Mouse (Mus musculus) kidney, adult 2 months (tissue): ENCODE measurements around the gene Nrxn3. TPM values are rescaled to one million over a fixed set of nuclear protein-coding genes. Genes with fewer than 3 reads are reported as not detected.

Source experiments
- DNase-seq: peaks from one replicate; pipeline ENCODE4 v3.0.0; 2021
- H3K27ac ChIP-seq: fragments of 200-500 bp; 2 replicates; pipeline ENCODE4 v1.5.1; 2012; ENCODE audit warnings: low read depth, low read length, control low read depth, inconsistent platforms; ENCODE audit not compliant: insufficient read depth
- H3K27me3 ChIP-seq: fragments of 200-500 bp; replicated peaks from 2 replicates; pipeline ENCODE4 v1.6.1; 2012; ENCODE audit warnings: mild to moderate bottlenecking, moderate library complexity, low read length, inconsistent platforms; ENCODE audit not compliant: control insufficient read depth, insufficient read depth
- H3K36me3 ChIP-seq: fragments of 200-500 bp; 2 replicates; pipeline ENCODE4 v1.6.1; 2012; ENCODE audit warnings: mild to moderate bottlenecking, moderate library complexity, low read length, inconsistent platforms; ENCODE audit not compliant: control insufficient read depth, insufficient read depth
- H3K4me1 ChIP-seq: fragments of 200-500 bp; 2 replicates; pipeline ENCODE4 v1.6.1; 2011; ENCODE audit warnings: low read length; ENCODE audit not compliant: control insufficient read depth, insufficient read depth
- H3K4me3 ChIP-seq: fragments of 200-500 bp; 2 replicates; pipeline ENCODE4 v1.5.1; 2011; ENCODE audit warnings: mild to moderate bottlenecking, low read depth, low read length, control low read depth; ENCODE audit not compliant: insufficient read depth
- CTCF ChIP-seq: fragments of 200-500 bp; conservative IDR thresholded peaks from 2 replicates; pipeline ENCODE4 v1.5.1; 2011; ENCODE audit warnings: low read depth, mild to moderate bottlenecking, control low read depth, low read length, moderate library complexity, mixed read lengths; ENCODE audit not compliant: insufficient read depth, insufficient read length
- POLR2A ChIP-seq: fragments of 200-500 bp; IDR thresholded peaks from one replicate; pipeline ENCODE4 v1.6.1; 2011; ENCODE audit warnings: low read depth, low read length, control low read depth
- WGBS: fragments of 180-500 bp; shearing (Covaris S2); methylation state at CpG from one replicate; pipeline ENCODE4 v1.1.7; 2018; 5-methylcytosine and 5-hydroxymethylcytosine counted together
- polyA plus RNA-seq: library from polyadenylated mRNA; depleted of rRNA; stranded (reverse); fragments of >200 nt; gene quantifications from 2 replicates; pipeline ENCODE4 v1.2.3, GENCODE M21; 2012

Nrxn3 gene
- polyA plus RNA-seq, 1 experiment, result 0.39 TPM

- H3K27me3 ChIP-seq, result no peaks in the 10 kb centered on the region
- no peak overlapping the region for H3K27ac ChIP-seq
- no peaks in the 10 kb centered on the region for H3K36me3 ChIP-seq
- TF ChIP-seq CTCF (no peak), POLR2A (no peak)
- no peak for DNase-seq
- H3K4me1 ChIP-seq, result no peaks in the 10 kb centered on the region
- H3K4me3 ChIP-seq, result no peak overlapping the region
These were observed 518.9 kb downstream of the Nrxn3 start for GRCm38 (mm10) chr12:89241554-89241953.

DNA sequence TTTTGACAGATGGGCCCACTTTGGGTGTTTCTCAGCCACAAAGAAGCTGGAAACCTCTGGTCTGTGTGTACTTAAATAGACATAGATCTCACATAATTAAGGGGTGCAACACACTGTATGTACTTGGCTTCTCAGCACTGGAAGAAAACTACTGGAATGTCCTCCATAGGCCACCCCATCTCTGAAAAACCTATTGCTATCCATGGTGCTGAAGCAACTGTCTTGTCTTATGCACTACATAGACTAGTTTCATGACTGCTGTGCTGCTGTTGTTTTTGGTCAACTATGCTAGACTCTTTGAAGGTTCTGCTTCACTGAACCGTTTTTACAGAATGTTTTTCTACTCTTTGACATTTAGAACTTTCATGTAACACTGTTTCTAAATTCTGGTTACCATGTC is 519.8 kb downstream of the Nrxn3 start:
- 25% methylated on average over 1 of the region's 1 CpGs for WGBS
- TF ChIP-seq POLR2A, result no peak
- TF ChIP-seq CTCF, result no peak
- no peaks in the 10 kb centered on the region for H3K36me3 ChIP-seq
- no peak for DNase-seq
- H3K27me3 ChIP-seq, result no peaks in the 10 kb centered on the region
- H3K4me3 ChIP-seq, result no peak overlapping the region
- H3K4me1 ChIP-seq, result no peaks in the 10 kb centered on the region
- H3K27ac ChIP-seq, result no peak overlapping the region

GRCm38 (mm10) chr12:89255275-89255892 is 532.7 kb downstream of the Nrxn3 start:
- Histone ChIP-seq H3K4me1 (no peaks in the 10 kb centered on the region), H3K27ac (no peak overlapping the region), H3K4me3 (no peak overlapping the region), H3K27me3 (no peaks in the 10 kb centered on the region), H3K36me3 (no peaks in the 10 kb centered on the region)
- no peak for DNase-seq
- WGBS, result 60% methylated on average over 4 of the region's 4 CpGs
- no peak for TF ChIP-seq CTCF
- no peak for TF ChIP-seq POLR2A

- Histone ChIP-seq H3K27ac (no peak overlapping the region), H3K4me1 (no peaks in the 10 kb centered on the region), H3K4me3 (no peak overlapping the region), H3K27me3 (no peaks in the 10 kb centered on the region), H3K36me3 (no peaks in the 10 kb centered on the region)
- TF ChIP-seq POLR2A (no peak), CTCF (no peak)
- WGBS, result 91% methylated on average over 3 of the region's 3 CpGs
- no peak for DNase-seq
These were observed 536.2 kb downstream of the Nrxn3 start for GRCm38 (mm10) chr12:89258879-89259278.

DNA sequence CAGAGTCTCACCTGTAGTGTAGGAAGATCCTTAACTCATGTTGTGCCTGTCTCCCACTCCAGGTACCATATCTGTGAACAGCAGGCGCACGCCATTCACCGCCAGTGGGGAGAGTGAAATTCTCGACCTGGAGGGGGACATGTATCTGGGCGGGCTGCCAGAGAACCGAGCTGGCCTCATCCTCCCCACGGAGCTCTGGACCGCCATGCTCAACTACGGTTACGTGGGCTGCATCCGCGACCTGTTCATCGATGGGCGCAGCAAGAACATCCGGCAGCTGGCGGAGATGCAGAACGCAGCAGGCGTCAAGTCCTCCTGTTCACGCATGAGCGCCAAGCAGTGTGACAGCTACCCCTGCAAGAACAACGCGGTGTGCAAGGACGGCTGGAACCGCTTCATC is 537.4 kb downstream of the Nrxn3 start:
- no peaks in the 10 kb centered on the region for H3K4me1 ChIP-seq
- 89% methylated on average over 24 of the region's 24 CpGs for WGBS

DNA sequence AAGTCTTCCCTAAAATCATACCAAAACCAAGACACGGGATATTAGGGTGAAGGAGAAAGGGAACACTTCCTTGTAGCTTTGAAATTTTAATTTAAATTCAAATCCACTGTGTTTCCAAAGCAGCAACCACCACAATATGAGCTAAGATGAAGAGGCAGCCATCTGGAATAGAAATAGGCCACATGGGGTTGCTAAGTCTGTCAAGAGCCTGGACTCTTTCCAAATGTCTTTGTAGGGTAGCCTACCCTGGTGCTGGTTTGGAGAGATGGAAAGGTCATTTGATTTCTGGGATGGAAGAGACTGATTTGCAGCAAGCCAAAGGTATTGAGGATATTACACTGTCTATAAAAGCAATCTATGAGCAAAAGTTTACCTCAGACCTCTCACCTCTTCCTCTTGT is 539.6 kb downstream of the Nrxn3 start:
- DNase-seq, result no peak
- Histone ChIP-seq H3K4me1 (no peaks in the 10 kb centered on the region), H3K27ac (no peak overlapping the region), H3K4me3 (no peak overlapping the region), H3K36me3 (no peaks in the 10 kb centered on the region), H3K27me3 (no peaks in the 10 kb centered on the region)
- 67% methylated on average over 1 of the region's 1 CpGs for WGBS
- TF ChIP-seq CTCF, result no peak
- no peak for TF ChIP-seq POLR2A

More for the DNA sequence above, 537.4 kb downstream of the Nrxn3 start:
- no peak for DNase-seq
- TF ChIP-seq POLR2A, result no peak
- no peak for TF ChIP-seq CTCF
- no peaks in the 10 kb centered on the region for H3K36me3 ChIP-seq
- H3K27me3 ChIP-seq, result no peaks in the 10 kb centered on the region
- no peak overlapping the region for H3K27ac ChIP-seq
- no peak overlapping the region for H3K4me3 ChIP-seq

DNA sequence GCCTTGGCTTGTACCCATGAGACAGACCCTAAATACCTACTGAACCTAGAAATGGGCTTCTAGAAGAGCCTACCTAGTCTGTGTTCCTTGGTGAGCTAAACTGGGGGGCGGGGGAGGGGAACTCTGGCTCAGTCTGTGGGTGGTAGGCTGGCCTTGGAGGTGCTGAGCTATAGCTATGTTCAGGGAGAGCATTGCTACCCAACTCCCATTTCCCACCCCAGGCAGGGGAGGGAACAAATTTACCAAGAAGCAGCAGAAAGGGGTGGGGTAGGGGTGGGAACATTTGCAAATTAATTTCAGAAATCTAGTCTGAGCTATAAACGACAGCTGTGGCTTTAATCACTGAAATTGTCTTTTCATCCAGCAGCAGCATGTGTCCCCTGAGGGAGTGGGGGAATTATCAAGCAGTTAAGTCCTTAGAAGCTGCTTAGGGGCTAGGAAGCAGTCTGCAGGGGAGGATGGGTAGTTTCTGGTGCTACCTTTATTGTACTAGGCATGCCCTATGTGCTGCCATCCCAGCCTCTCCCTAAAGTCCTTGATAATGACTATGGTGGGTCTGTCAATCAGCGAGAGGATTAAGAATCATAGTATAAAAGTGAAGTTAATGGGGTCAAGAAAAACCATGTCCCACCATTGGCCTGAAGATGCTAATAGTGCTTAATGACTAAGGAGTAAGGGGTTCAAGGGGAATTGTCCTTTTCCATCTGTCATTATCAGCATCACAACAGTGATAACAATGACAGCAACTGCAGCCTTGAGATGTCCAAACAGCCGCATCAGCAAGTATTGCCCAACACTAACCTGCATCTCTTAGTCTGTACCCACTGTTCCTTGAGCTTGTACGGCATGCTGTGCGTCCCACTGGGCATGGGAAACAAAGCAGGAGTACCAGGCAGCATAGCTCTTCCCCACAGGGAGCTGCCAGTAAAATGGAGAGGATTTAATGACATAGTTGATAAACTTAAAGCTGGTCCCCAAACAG is 560.0 kb downstream of the Nrxn3 start:
- H3K27me3 ChIP-seq, result no peaks in the 10 kb centered on the region
- H3K36me3 ChIP-seq, result no peaks in the 10 kb centered on the region
- H3K4me1 ChIP-seq, result no peaks in the 10 kb centered on the region
- 67% methylated on average over 6 of the region's 6 CpGs for WGBS
- TF ChIP-seq CTCF (no peak), POLR2A (no peak)
- no peak overlapping the region for H3K4me3 ChIP-seq
- no peak overlapping the region for H3K27ac ChIP-seq
- no peak for DNase-seq
